Mouse (Mus musculus) midbrain, embryonic 12.5 days (tissue): Measurements from ENCODE around the gene Xpc. TPM values are rescaled to one million over a fixed set of nuclear protein-coding genes. Genes with fewer than 3 reads are reported as not detected.

Experiments
- ATAC-seq: fragments of 200-750 bp; cut with Nextera tagmentation; 2 replicates; pipeline ENCODE4 v1.8.0; 2017; ENCODE audit warnings: low read depth, moderate TSS enrichment, moderate library complexity; ENCODE audit not compliant: low FRiP score
- H3K27ac ChIP-seq: fragments of 300-500 bp; sonication (generic); replicated peaks from 2 replicates; pipeline ENCODE4 v1.5.1; 2016; ENCODE audit warnings: mild to moderate bottlenecking
- H3K27me3 ChIP-seq: fragments of 300-500 bp; sonication (generic); 2 replicates; pipeline ENCODE4 v1.6.1; 2016; ENCODE audit warnings: mild to moderate bottlenecking
- H3K36me3 ChIP-seq: fragments of 300-500 bp; sonication (generic); 2 replicates; pipeline ENCODE4 v1.6.1; 2016
- H3K4me1 ChIP-seq: fragments of 300-500 bp; sonication (generic); 2 replicates; pipeline ENCODE4 v1.6.1; 2016
- H3K4me2 ChIP-seq: fragments of 300-500 bp; sonication (generic); replicated peaks from 2 replicates; pipeline ENCODE4 v1.6.1; 2016; ENCODE audit warnings: mild to moderate bottlenecking, moderate library complexity
- H3K4me3 ChIP-seq: fragments of 300-500 bp; sonication (generic); 2 replicates; pipeline ENCODE4 v1.5.1; 2016; ENCODE audit warnings: mild to moderate bottlenecking
- H3K9ac ChIP-seq: fragments of 300-500 bp; sonication (generic); replicated peaks from 2 replicates; pipeline ENCODE4 v1.6.1; 2016; ENCODE audit warnings: mild to moderate bottlenecking, moderate library complexity
- H3K9me3 ChIP-seq: fragments of 300-500 bp; sonication (generic); 2 replicates; pipeline ENCODE4 v1.6.1; 2016; ENCODE audit warnings: mild to moderate bottlenecking
- WGBS: fragments of 180-500 bp; shearing (Covaris S2); methylation state at CpG from one replicate; pipeline ENCODE4 v1.1.7; 2016; 5-methylcytosine and 5-hydroxymethylcytosine counted together
- polyA plus RNA-seq: library from polyadenylated mRNA; unstranded; fragments of >200 nt; fragmentation: Nextera tagmentation; extraction: Ambion mirVana; gene quantifications from 2 replicates; pipeline ENCODE4 v1.2.1, GENCODE M21; 2016

The Xpc gene
- polyA plus RNA-seq, 1 experiment from 2014 or later, result 26.5 TPM

- Histone ChIP-seq H3K4me3 (no peak overlapping the region), H3K9ac (no peak overlapping the region), H3K4me1 (no peaks in the 10 kb centered on the region), H3K9me3 (no peaks in the 10 kb centered on the region), H3K4me2 (no peak overlapping the region), H3K36me3 (peaks cover 49% of the 10 kb centered on the region), H3K27ac (no peak overlapping the region), H3K27me3 (no peaks in the 10 kb centered on the region)
- WGBS, result 88% methylated on average over 2 of the region's 2 CpGs
- ATAC-seq, result no peak
These were observed 49.9 kb downstream of the Xpc start for GRCm38 (mm10) chr6:91465756-91466155.

- H3K4me1 ChIP-seq, result no peaks in the 10 kb centered on the region
- H3K4me2 ChIP-seq, result no peak overlapping the region
- 94% methylated on average over 1 of the region's 1 CpGs for WGBS
- no peak for ATAC-seq
- peaks cover 16% of the 10 kb centered on the region for H3K36me3 ChIP-seq
- no peaks in the 10 kb centered on the region for H3K27me3 ChIP-seq
- H3K4me3 ChIP-seq, result no peak overlapping the region
- H3K27ac ChIP-seq, result no peak overlapping the region
- no peak overlapping the region for H3K9ac ChIP-seq
- no peaks in the 10 kb centered on the region for H3K9me3 ChIP-seq
These were observed 56.2 kb downstream of the Xpc start for GRCm38 (mm10) chr6:91459471-91459870.

GRCm38 (mm10) chr6:91454546-91454945, 61.1 kb downstream of the Xpc start:
- Histone ChIP-seq H3K9me3 (no peaks in the 10 kb centered on the region), H3K4me1 (no peaks in the 10 kb centered on the region), H3K27ac (no peak overlapping the region), H3K36me3 (no peaks in the 10 kb centered on the region), H3K4me3 (no peak overlapping the region), H3K27me3 (no peaks in the 10 kb centered on the region), H3K4me2 (no peak overlapping the region), H3K9ac (no peak overlapping the region)
- WGBS, result 74% methylated on average over 5 of the region's 5 CpGs
- no peak for ATAC-seq

GRCm38 (mm10) chr6:91452056-91452455, 63.6 kb downstream of the Xpc start:
- no peak for ATAC-seq

GRCm38 (mm10) chr6:91449472-91450225, 66.0 kb downstream of the Xpc start:
- ATAC-seq, result no peak
- Histone ChIP-seq H3K27me3 (no peaks in the 10 kb centered on the region), H3K4me2 (no peak overlapping the region), H3K36me3 (no peaks in the 10 kb centered on the region), H3K27ac (no peak overlapping the region), H3K9ac (no peak overlapping the region), H3K4me1 (no peaks in the 10 kb centered on the region), H3K4me3 (no peak overlapping the region), H3K9me3 (no peaks in the 10 kb centered on the region)
- WGBS, result 61% methylated on average over 3 of the region's 3 CpGs

More at GRCm38 (mm10) chr6:91452056-91452455, 63.6 kb downstream of the Xpc start:
- 46% methylated on average over 1 of the region's 1 CpGs for WGBS
- no peak overlapping the region for H3K4me3 ChIP-seq
- H3K36me3 ChIP-seq, result no peaks in the 10 kb centered on the region
- no peaks in the 10 kb centered on the region for H3K4me1 ChIP-seq
- H3K9ac ChIP-seq, result no peak overlapping the region
- H3K27me3 ChIP-seq, result no peaks in the 10 kb centered on the region
- no peak overlapping the region for H3K27ac ChIP-seq
- H3K4me2 ChIP-seq, result no peak overlapping the region
- no peaks in the 10 kb centered on the region for H3K9me3 ChIP-seq

GRCm38 (mm10) chr6:91445316-91445715, 70.4 kb downstream of the Xpc start:
- H3K4me1 ChIP-seq, result peaks cover 8% of the 10 kb centered on the region
- H3K27ac ChIP-seq, result no peak overlapping the region
- no peak for ATAC-seq
- no peaks in the 10 kb centered on the region for H3K36me3 ChIP-seq
- H3K9me3 ChIP-seq, result no peaks in the 10 kb centered on the region
- peaks cover 3% of the 10 kb centered on the region; the same call in 1 of the 2 replicates for H3K27me3 ChIP-seq
- no peak overlapping the region for H3K4me2 ChIP-seq
- H3K9ac ChIP-seq, result no peak overlapping the region
- no peak overlapping the region for H3K4me3 ChIP-seq
- 73% methylated on average over 3 of the region's 3 CpGs for WGBS

GRCm38 (mm10) chr6:91441145-91441662, 74.5 kb downstream of the Xpc start:
- Histone ChIP-seq H3K9me3 (no peaks in the 10 kb centered on the region), H3K36me3 (no peaks in the 10 kb centered on the region), H3K27me3 (peaks cover 21% of the 10 kb centered on the region), H3K9ac (peak overlapping the region; percentile 77), H3K4me2 (peak overlapping the region; percentile 95), H3K4me3 (peak overlapping the region; percentile 65), H3K27ac (peak overlapping the region; percentile 27; the same call in 1 of the 2 replicates), H3K4me1 (peaks cover 8% of the 10 kb centered on the region)
- peak; percentile 61; the same call in 1 of the 2 replicates for ATAC-seq
- WGBS, result 4% methylated on average over 19 of the region's 19 CpGs

- peak overlapping the region; percentile 77 for H3K9ac ChIP-seq
- peak; percentile 94 for ATAC-seq
- H3K27ac ChIP-seq, result peak overlapping the region; percentile 27
- peak overlapping the region; percentile 65 for H3K4me3 ChIP-seq
- 2% methylated on average over 30 of the region's 30 CpGs for WGBS
- H3K9me3 ChIP-seq, result no peaks in the 10 kb centered on the region
- peak overlapping the region; percentile 95 for H3K4me2 ChIP-seq
- H3K4me1 ChIP-seq, result peaks cover 8% of the 10 kb centered on the region
- peaks cover 26% of the 10 kb centered on the region for H3K27me3 ChIP-seq
- no peaks in the 10 kb centered on the region for H3K36me3 ChIP-seq
These were observed 75.1 kb downstream of the Xpc start for GRCm38 (mm10) chr6:91440474-91441144.

Other genes with a start within 250 kb of the Xpc start
- 10.3 and 16.4 TPM in 2 replicates for gene Wnt7a, start 104.5 kb downstream of the Xpc start, polyA plus RNA-seq
- 22.2 TPM in 2 replicates for gene Chchd4, start 42.3 kb downstream of the Xpc start, polyA plus RNA-seq
- gene Tmem43, start 42.2 kb downstream of the Xpc start, polyA plus RNA-seq, result 61.5 and 63.4 TPM in 2 replicates
- gene Lsm3, start within 50 bp of the Xpc start, polyA plus RNA-seq, result 216 and 231 TPM in 2 replicates
- gene Slc6a6, start 168.2 kb upstream of the Xpc start, polyA plus RNA-seq, result 69.4 and 82.8 TPM in 2 replicates